Mouse (Mus musculus) ES-E14 (cell line): ENCODE data around the gene Wasf2. TPM values are rescaled to one million over a fixed set of nuclear protein-coding genes. Genes with fewer than 3 reads are reported as not detected.

Experiments
- DNase-seq: peaks from one replicate; pipeline ENCODE4 v3.0.0-alpha.2; 2013; ENCODE audit warnings: low read depth, low spot score
- H3K27ac ChIP-seq: 2 replicates; pipeline ENCODE4 v1.5.1; 2012; ENCODE audit warnings: low read depth, mild to moderate bottlenecking, low read length, moderate library complexity, mixed read lengths; ENCODE audit not compliant: poor library complexity, insufficient read depth, severe bottlenecking
- H3K36me3 ChIP-seq: 2 replicates; pipeline ENCODE4 v1.6.1; 2012; ENCODE audit warnings: mild to moderate bottlenecking, low read length, moderate library complexity, mixed read lengths; ENCODE audit not compliant: control insufficient read depth, poor library complexity, insufficient read depth, severe bottlenecking
- H3K4me1 ChIP-seq, 2 experiments: fragments of 150-350 bp in 1 of 2; sonication (generic) in 1 of 2; 2 replicates each; pipeline ENCODE4 v1.6.1; 2012; ENCODE audit warnings: low read length in 2 of 2, mild to moderate bottlenecking in 1 of 2, mixed read lengths in 1 of 2; ENCODE audit not compliant: control insufficient read depth in 2 of 2, insufficient read depth in 2 of 2, poor library complexity in 1 of 2
- H3K4me3 ChIP-seq, 2 experiments: fragments of 150-350 bp in 1 of 2; sonication (generic) in 1 of 2; 2 replicates each; pipeline ENCODE4 v1.5.1; 2012; ENCODE audit warnings: low read length in 2 of 2, low read depth in 1 of 2, mild to moderate bottlenecking in 1 of 2, mixed read lengths in 1 of 2; ENCODE audit not compliant: insufficient read depth in 1 of 2, poor library complexity in 1 of 2, severe bottlenecking in 1 of 2
- H3K9ac ChIP-seq: 2 replicates; pipeline ENCODE4 v1.6.1; 2012; ENCODE audit warnings: low read depth, mild to moderate bottlenecking, low read length, mixed read lengths; ENCODE audit not compliant: poor library complexity, insufficient read depth, severe bottlenecking
- H3K9me3 ChIP-seq: fragments of 150-350 bp; sonication (generic); 2 replicates; pipeline ENCODE4 v1.6.1; 2012; ENCODE audit warnings: low read depth, mild to moderate bottlenecking, low read length; ENCODE audit not compliant: control insufficient read depth, insufficient read depth
- CHD2 ChIP-seq: IDR thresholded peaks from 2 replicates; pipeline ENCODE4 v1.6.1; 2014; ENCODE audit warnings: mild to moderate bottlenecking, low read depth, low read length, inconsistent platforms
- HCFC1 ChIP-seq: IDR thresholded peaks from 2 replicates; pipeline ENCODE4 v1.6.1; 2012; ENCODE audit warnings: low read length, inconsistent platforms, borderline replicate concordance; ENCODE audit not compliant: insufficient read depth
- MAFK ChIP-seq: IDR thresholded peaks from 2 replicates; pipeline ENCODE4 v1.6.1; 2014; ENCODE audit warnings: mild to moderate bottlenecking, low read depth, low read length, inconsistent platforms; ENCODE audit not compliant: insufficient read depth
- ZC3H11A ChIP-seq: IDR thresholded peaks from 2 replicates; pipeline ENCODE4 v1.6.1; 2012; ENCODE audit warnings: low read depth, mild to moderate bottlenecking, inconsistent platforms, low read length, borderline replicate concordance
- ZNF384 ChIP-seq: IDR thresholded peaks from 2 replicates; pipeline ENCODE4 v1.6.1; 2012; ENCODE audit warnings: low read depth, low read length, inconsistent platforms
- in situ Hi-C, 2 experiments: fragments of 600-800 bp; cut with MboI; formaldehyde crosslinking; loops; one replicate each; pipeline ENCODE4 v1.15.1; 2025; ENCODE audit warnings: low sequenced_read_pairs in 2 of 2, inconsistent platforms in 1 of 2; ENCODE audit not compliant: unreplicated experiment in 2 of 2
- total RNA-seq: library from RNA; depleted of rRNA; stranded (reverse); fragments of 300-350 nt; gene quantifications from 2 replicates; pipeline ENCODE4 v1.2.3, GENCODE M21; 2012

Gene Wasf2
- total RNA-seq, 1 experiment = 32.3 TPM

- H3K9me3 ChIP-seq = no peaks in the 10 kb centered on the region
- DNase-seq = no peak
- H3K4me1 ChIP-seq = peaks cover 9 to 33% of the 10 kb centered on the region in 2 experiments
- H3K9ac ChIP-seq = peak overlapping the region; percentile 11
- TF ChIP-seq MAFK (no peak), ZNF384 (no peak), HCFC1 (no peak), ZC3H11A (no peak), CHD2 (no peak)
- H3K4me3 ChIP-seq = peak overlapping the region; percentile 38 to 60
- in situ Hi-C loops = no loop called here
- peaks cover 1% of the 10 kb centered on the region; the same call in 1 of the 2 replicates for H3K36me3 ChIP-seq
- H3K27ac ChIP-seq = no peak overlapping the region
Measured at GRCm38 (mm10) chr4:133085011-133085782, 45.1 kb upstream of the Wasf2 start.

- H3K4me3 ChIP-seq = peak overlapping the region in 1 of 2 experiments; percentile 60; a peak in 2 of 4 replicates
- 0 out of 2 replicates have a peak, but pooled peaks have one; percentile 21 for TF ChIP-seq HCFC1
- no peak for TF ChIP-seq ZC3H11A
- in situ Hi-C loops = no loop called here
- peak overlapping the region; percentile 11; the same call in 1 of the 2 replicates for H3K9ac ChIP-seq
- H3K9me3 ChIP-seq = no peaks in the 10 kb centered on the region
- no peak overlapping the region for H3K27ac ChIP-seq
- DNase-seq = no peak
- H3K36me3 ChIP-seq = no peaks in the 10 kb centered on the region
- H3K4me1 ChIP-seq = peaks cover 9 to 35% of the 10 kb centered on the region in 2 experiments
Measured at GRCm38 (mm10) chr4:133085783-133086342, 44.4 kb upstream of the Wasf2 start.

- in situ Hi-C loops = no loop called here
- Histone ChIP-seq H3K36me3 (no peaks in the 10 kb centered on the region), H3K9ac (no peak overlapping the region), H3K9me3 (no peaks in the 10 kb centered on the region), H3K4me3 (no peak overlapping the region), H3K4me1 (peaks cover 9 to 39% of the 10 kb centered on the region in 2 experiments), H3K27ac (no peak overlapping the region)
- DNase-seq = no peak
- TF ChIP-seq CHD2 (no peak), HCFC1 (no peak), ZC3H11A (no peak), MAFK (no peak), ZNF384 (no peak)
Measured at GRCm38 (mm10) chr4:133087177-133087714, 43.1 kb upstream of the Wasf2 start.

DNA sequence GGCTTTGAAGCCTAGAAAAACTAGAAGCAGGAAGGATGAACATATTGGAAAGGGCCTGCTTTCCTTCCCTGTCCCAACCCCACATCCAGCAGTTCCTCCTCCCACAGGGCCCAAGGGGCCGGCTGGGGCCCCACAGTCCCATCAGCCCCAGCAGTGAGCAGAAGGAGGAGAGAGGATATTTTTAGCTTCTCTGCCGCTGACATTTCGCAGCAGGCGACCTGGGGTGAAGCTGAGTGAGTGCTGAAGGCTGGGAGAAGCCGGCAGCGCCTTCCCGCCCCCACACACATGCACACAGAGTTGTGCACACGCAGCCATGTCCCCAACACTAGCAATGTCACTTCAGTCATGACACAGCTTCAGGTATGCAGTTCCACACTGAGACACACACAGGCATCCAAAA lies 42.5 kb upstream of the Wasf2 start:
- Histone ChIP-seq H3K4me1 (peaks cover 9 to 36% of the 10 kb centered on the region in 2 experiments), H3K27ac (no peak overlapping the region), H3K9ac (no peak overlapping the region), H3K4me3 (no peak overlapping the region), H3K9me3 (no peaks in the 10 kb centered on the region), H3K36me3 (no peaks in the 10 kb centered on the region)
- no peak for DNase-seq
- no peak for TF ChIP-seq ZC3H11A
- TF ChIP-seq CHD2 = no peak
- no peak for TF ChIP-seq ZNF384
- TF ChIP-seq MAFK = no peak
- TF ChIP-seq HCFC1 = no peak
- in situ Hi-C loops = no loop called here
